Mouse (Mus musculus): ENCODE results near the gene Skap2. TPM values are rescaled to one million over a fixed set of nuclear protein-coding genes. Genes with fewer than 3 reads are reported as not detected.

The Skap2 gene
- polyA plus RNA-seq, 1 experiment, result 253 TPM

- no peak overlapping the region for H3K27ac ChIP-seq (ENCODE audit: insufficient read depth, low read depth, low read length)
- H3K4me1 ChIP-seq (ENCODE audit: control insufficient read depth, insufficient read depth, low read length), result peaks cover 2% of the 10 kb centered on the region
- H3K4me3 ChIP-seq (ENCODE audit: insufficient read depth, low read length), result no peak overlapping the region
- TF ChIP-seq POLR2A (IDR thresholded peaks at IDR 0.05; ENCODE audit: borderline replicate concordance, low read depth, low read length) (no peak), CTCF (IDR thresholded peaks at IDR 0.05; ENCODE audit: low read depth, low read length) (no peak)
Measured at GRCm38 (mm10) chr6:52027181-52027580, 14.8 kb upstream of the Skap2 start.

- Histone ChIP-seq H3K4me1 (ENCODE audit: control insufficient read depth, insufficient read depth, low read length) (peaks cover 2% of the 10 kb centered on the region), H3K27ac (ENCODE audit: insufficient read depth, low read depth, low read length) (no peak overlapping the region), H3K4me3 (ENCODE audit: insufficient read depth, low read length) (no peak overlapping the region)
- TF ChIP-seq POLR2A (IDR thresholded peaks at IDR 0.05; ENCODE audit: borderline replicate concordance, low read depth, low read length), result no peak
- TF ChIP-seq CTCF (IDR thresholded peaks at IDR 0.05; ENCODE audit: low read depth, low read length), result no peak
Measured at GRCm38 (mm10) chr6:52026281-52026680, 13.9 kb upstream of the Skap2 start.

GRCm38 (mm10) chr6:52024730-52025129 lies 12.4 kb upstream of the Skap2 start:
- Histone ChIP-seq H3K27ac (ENCODE audit: insufficient read depth, low read depth, low read length) (no peak overlapping the region), H3K4me3 (ENCODE audit: insufficient read depth, low read length) (no peak overlapping the region), H3K4me1 (ENCODE audit: control insufficient read depth, insufficient read depth, low read length) (peaks cover 2% of the 10 kb centered on the region)
- TF ChIP-seq CTCF (IDR thresholded peaks at IDR 0.05; ENCODE audit: low read depth, low read length) (no peak), POLR2A (IDR thresholded peaks at IDR 0.05; ENCODE audit: borderline replicate concordance, low read depth, low read length) (no peak)

- Histone ChIP-seq H3K4me1 (ENCODE audit: control insufficient read depth, insufficient read depth, low read length) (peaks cover 2% of the 10 kb centered on the region), H3K27ac (ENCODE audit: insufficient read depth, low read depth, low read length) (no peak overlapping the region), H3K4me3 (ENCODE audit: insufficient read depth, low read length) (no peak overlapping the region)
- TF ChIP-seq POLR2A (IDR thresholded peaks at IDR 0.05; ENCODE audit: borderline replicate concordance, low read depth, low read length) (no peak), CTCF (IDR thresholded peaks at IDR 0.05; ENCODE audit: low read depth, low read length) (no peak)
Measured at GRCm38 (mm10) chr6:52022363-52022762, 10.0 kb upstream of the Skap2 start.

DNA sequence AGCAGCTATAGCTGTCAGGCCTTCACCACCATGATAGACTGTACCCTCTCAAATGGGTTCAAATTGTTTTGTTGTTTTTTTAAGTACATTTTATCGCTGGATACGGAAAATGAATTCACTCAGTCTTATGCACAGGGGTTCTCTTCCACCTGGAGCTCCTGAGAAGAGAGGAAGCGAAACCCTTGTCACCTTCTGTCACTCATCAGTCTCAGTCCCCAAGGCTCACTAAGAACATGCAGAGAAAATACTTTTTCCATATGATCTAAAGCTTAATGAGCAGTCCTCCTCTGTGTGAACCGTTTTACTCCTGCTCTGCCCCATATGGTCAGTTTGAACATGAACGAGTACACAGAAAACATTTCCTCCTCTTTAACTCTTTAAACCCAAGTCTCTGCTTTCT lies 7.9 kb upstream of the Skap2 start:
- no peak for TF ChIP-seq POLR2A (IDR thresholded peaks at IDR 0.05; ENCODE audit: borderline replicate concordance, low read depth, low read length)
- TF ChIP-seq CTCF (IDR thresholded peaks at IDR 0.05; ENCODE audit: low read depth, low read length), result no peak
- Histone ChIP-seq H3K4me3 (ENCODE audit: insufficient read depth, low read length) (no peak overlapping the region), H3K27ac (ENCODE audit: insufficient read depth, low read depth, low read length) (no peak overlapping the region), H3K4me1 (ENCODE audit: control insufficient read depth, insufficient read depth, low read length) (peaks cover 2% of the 10 kb centered on the region)

GRCm38 (mm10) chr6:52013245-52013945 lies 1.0 kb upstream of the Skap2 start:
- H3K27ac ChIP-seq (ENCODE audit: insufficient read depth, low read depth, low read length), result peak overlapping the region; percentile 74; the same call in 1 of the 2 replicates
- peaks cover 18% of the 10 kb centered on the region for H3K4me1 ChIP-seq (ENCODE audit: control insufficient read depth, insufficient read depth, low read length)
- TF ChIP-seq POLR2A (IDR thresholded peaks at IDR 0.05; ENCODE audit: borderline replicate concordance, low read depth, low read length), result no peak
- TF ChIP-seq CTCF (IDR thresholded peaks at IDR 0.05; ENCODE audit: low read depth, low read length), result no peak
- H3K4me3 ChIP-seq (ENCODE audit: insufficient read depth, low read length), result peak overlapping the region; percentile 69

DNA sequence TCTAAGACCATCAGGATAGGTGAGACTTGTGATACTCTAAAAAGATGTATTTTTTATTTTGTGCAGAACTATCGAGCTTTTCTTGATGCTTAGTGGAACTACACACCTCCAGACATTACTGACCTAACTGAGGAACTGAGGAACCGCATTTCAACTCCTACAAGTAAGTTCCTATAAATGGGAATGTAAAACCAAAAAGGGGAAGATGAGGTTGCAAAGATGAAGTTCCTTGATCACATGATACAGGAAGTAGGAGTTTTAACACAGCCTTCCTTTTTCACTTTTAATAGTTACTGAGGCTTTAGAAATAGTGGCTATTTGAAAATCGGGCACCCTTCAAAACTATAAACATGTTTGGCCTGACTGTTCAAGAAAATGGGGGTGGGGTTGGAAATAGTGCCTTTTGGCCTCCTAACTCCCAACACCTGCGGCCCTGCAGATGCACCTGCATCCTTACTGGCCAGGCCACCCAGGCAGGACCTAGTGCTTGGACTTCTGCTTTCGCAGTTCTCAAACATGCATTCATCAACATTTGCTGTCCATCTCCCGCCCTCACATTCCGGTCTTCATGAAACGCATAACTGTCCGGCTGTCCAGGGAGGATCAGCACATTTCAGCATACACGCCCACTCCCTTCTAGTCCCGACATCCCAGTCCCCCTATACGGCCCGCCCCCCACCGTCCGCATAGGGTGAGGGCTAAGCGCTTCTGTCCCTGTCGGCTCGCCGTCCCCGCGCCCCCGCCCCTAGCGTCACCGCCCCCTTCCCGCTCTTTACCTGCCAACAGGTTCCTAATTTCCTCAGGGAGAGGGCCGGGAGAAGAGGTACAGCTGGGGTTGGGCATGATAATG lies 565 bp downstream of the Skap2 start:
- H3K4me3 ChIP-seq (ENCODE audit: insufficient read depth, low read length), result peak overlapping the region; percentile 88
- H3K27ac ChIP-seq (ENCODE audit: insufficient read depth, low read depth, low read length), result peak overlapping the region; percentile 92
- H3K4me1 ChIP-seq (ENCODE audit: control insufficient read depth, insufficient read depth, low read length), result peaks cover 23% of the 10 kb centered on the region
- TF ChIP-seq CTCF (IDR thresholded peaks at IDR 0.05; ENCODE audit: low read depth, low read length), result no peak
- TF ChIP-seq POLR2A (IDR thresholded peaks at IDR 0.05; ENCODE audit: borderline replicate concordance, low read depth, low read length), result no peak; the same call in 1 of the 2 replicates

- Histone ChIP-seq H3K27ac (ENCODE audit: insufficient read depth, low read depth, low read length) (no peak overlapping the region), H3K4me3 (ENCODE audit: insufficient read depth, low read length) (no peak overlapping the region; the same call in 1 of the 2 replicates), H3K4me1 (ENCODE audit: control insufficient read depth, insufficient read depth, low read length) (peaks cover 38% of the 10 kb centered on the region)
- TF ChIP-seq POLR2A (IDR thresholded peaks at IDR 0.05; ENCODE audit: borderline replicate concordance, low read depth, low read length) (no peak), CTCF (IDR thresholded peaks at IDR 0.05; ENCODE audit: low read depth, low read length) (no peak)
Measured at GRCm38 (mm10) chr6:52009385-52009784, 3.0 kb downstream of the Skap2 start.

GRCm38 (mm10) chr6:52008757-52009156 lies 3.6 kb downstream of the Skap2 start:
- TF ChIP-seq CTCF (IDR thresholded peaks at IDR 0.05; ENCODE audit: low read depth, low read length) (no peak), POLR2A (IDR thresholded peaks at IDR 0.05; ENCODE audit: borderline replicate concordance, low read depth, low read length) (no peak)
- Histone ChIP-seq H3K4me3 (ENCODE audit: insufficient read depth, low read length) (no peak overlapping the region), H3K4me1 (ENCODE audit: control insufficient read depth, insufficient read depth, low read length) (peaks cover 35% of the 10 kb centered on the region), H3K27ac (ENCODE audit: insufficient read depth, low read depth, low read length) (no peak overlapping the region)

All from bone marrow macrophage, adult 2 months (primary cell).